Mouse (Mus musculus) forebrain, embryonic 12.5 days (tissue): ENCODE data around the gene Slc5a2. TPM values are rescaled to one million over a fixed set of nuclear protein-coding genes. Genes with fewer than 3 reads are reported as not detected.

Source experiments
- ATAC-seq: fragments of 200-750 bp; cut with Nextera tagmentation; 2 replicates; pipeline ENCODE4 v1.8.0; 2017; ENCODE audit warnings: moderate TSS enrichment; ENCODE audit not compliant: low FRiP score
- H3K27ac ChIP-seq: fragments of 300-500 bp; sonication (generic); 2 replicates; pipeline ENCODE4 v1.5.1; 2016; ENCODE audit warnings: mild to moderate bottlenecking
- H3K27me3 ChIP-seq: fragments of 300-500 bp; sonication (generic); 2 replicates; pipeline ENCODE4 v1.6.1; 2016; ENCODE audit warnings: mild to moderate bottlenecking
- H3K36me3 ChIP-seq: fragments of 300-500 bp; sonication (generic); replicated peaks from 2 replicates; pipeline ENCODE4 v1.6.1; 2016; ENCODE audit warnings: mild to moderate bottlenecking
- H3K4me1 ChIP-seq: fragments of 300-500 bp; sonication (generic); 2 replicates; pipeline ENCODE4 v1.6.1; 2016
- H3K4me2 ChIP-seq: fragments of 300-500 bp; sonication (generic); 2 replicates; pipeline ENCODE4 v1.6.1; 2016; ENCODE audit warnings: mild to moderate bottlenecking, moderate library complexity
- H3K4me3 ChIP-seq: fragments of 300-500 bp; sonication (generic); replicated peaks from 2 replicates; pipeline ENCODE4 v1.5.1; 2016; ENCODE audit warnings: mild to moderate bottlenecking
- H3K9ac ChIP-seq: fragments of 300-500 bp; sonication (generic); 2 replicates; pipeline ENCODE4 v1.6.1; 2016; ENCODE audit warnings: mild to moderate bottlenecking
- H3K9me3 ChIP-seq: fragments of 300-500 bp; sonication (generic); 2 replicates; pipeline ENCODE4 v1.6.1; 2016
- WGBS: fragments of 180-500 bp; shearing (Covaris S2); methylation state at CpG from one replicate; pipeline ENCODE4 v1.1.7; 2016; 5-methylcytosine and 5-hydroxymethylcytosine counted together
- polyA plus RNA-seq: library from polyadenylated mRNA; unstranded; fragments of >200 nt; fragmentation: Nextera tagmentation; extraction: Ambion mirVana; gene quantifications from 2 replicates; pipeline ENCODE4 v1.2.1, GENCODE M21; 2016

The Slc5a2 gene
- polyA plus RNA-seq, result not detected in 2 replicates

GRCm38 (mm10) chr7:128265411-128265810 lies at the start of gene Slc5a2:
TSS of gene Slc5a2 (plus strand) at chr7:128265657.
- Histone ChIP-seq H3K4me3 (no peak within 1 kb of the TSS), H3K27me3 (no peaks in the 10 kb centered on the region), H3K9me3 (no peaks in the 10 kb centered on the region), H3K36me3 (no peaks in the 10 kb centered on the region), H3K27ac (no peak within 1 kb of the TSS), H3K9ac (no peak within 1 kb of the TSS), H3K4me1 (no peaks in the 10 kb centered on the region), H3K4me2 (no peak within 1 kb of the TSS)
- ATAC-seq, result no peak
- 82% methylated on average over 6 of the region's 6 CpGs for WGBS

GRCm38 (mm10) chr7:128219952-128220351 lies 45.5 kb upstream of the Slc5a2 start:
- no peak overlapping the region for H3K9ac ChIP-seq
- H3K4me1 ChIP-seq, result no peaks in the 10 kb centered on the region
- H3K4me3 ChIP-seq, result no peak overlapping the region
- H3K27me3 ChIP-seq, result no peaks in the 10 kb centered on the region; the same call in 1 of the 2 replicates
- H3K36me3 ChIP-seq, result no peaks in the 10 kb centered on the region
- H3K4me2 ChIP-seq, result no peak overlapping the region
- H3K9me3 ChIP-seq, result no peaks in the 10 kb centered on the region
- WGBS, result 85% methylated on average over 4 of the region's 4 CpGs
- no peak for ATAC-seq
- no peak overlapping the region for H3K27ac ChIP-seq

GRCm38 (mm10) chr7:128220936-128221335 lies 44.5 kb upstream of the Slc5a2 start:
- Histone ChIP-seq H3K27ac (no peak overlapping the region), H3K27me3 (no peaks in the 10 kb centered on the region; the same call in 1 of the 2 replicates), H3K4me2 (no peak overlapping the region), H3K9me3 (no peaks in the 10 kb centered on the region), H3K9ac (no peak overlapping the region), H3K36me3 (no peaks in the 10 kb centered on the region), H3K4me1 (no peaks in the 10 kb centered on the region), H3K4me3 (no peak overlapping the region)
- WGBS, result 88% methylated on average over 3 of the region's 3 CpGs
- ATAC-seq, result no peak

- H3K27me3 ChIP-seq, result no peaks in the 10 kb centered on the region
- WGBS, result 45% methylated on average over 8 of the region's 8 CpGs
- H3K9me3 ChIP-seq, result no peaks in the 10 kb centered on the region
- no peak overlapping the region for H3K4me3 ChIP-seq
- no peak overlapping the region for H3K9ac ChIP-seq
- H3K4me1 ChIP-seq, result peaks cover 4% of the 10 kb centered on the region
- H3K4me2 ChIP-seq, result no peak overlapping the region
- ATAC-seq, result no peak
- no peak overlapping the region for H3K27ac ChIP-seq
- H3K36me3 ChIP-seq, result 0 out of 2 replicates have a peak, but pooled peaks cover 6% of the 10 kb centered on the region
These were observed 33.7 kb upstream of the Slc5a2 start for GRCm38 (mm10) chr7:128231741-128232140.

- Histone ChIP-seq H3K4me2 (no peak overlapping the region), H3K27ac (no peak overlapping the region), H3K9me3 (no peaks in the 10 kb centered on the region), H3K9ac (no peak overlapping the region), H3K4me3 (no peak overlapping the region), H3K27me3 (no peaks in the 10 kb centered on the region), H3K36me3 (0 out of 2 replicates have a peak, but pooled peaks cover 7% of the 10 kb centered on the region), H3K4me1 (peaks cover 18% of the 10 kb centered on the region)
- whole genome bisulfite sequencing, result 87% methylated on average over 2 of the region's 2 CpGs
- no peak for ATAC-seq
These were observed 30.7 kb upstream of the Slc5a2 start for GRCm38 (mm10) chr7:128234796-128235195.

GRCm38 (mm10) chr7:128235481-128235880 lies 30.0 kb upstream of the Slc5a2 start:
- no peak overlapping the region for H3K9ac ChIP-seq
- WGBS, result 92% methylated on average over 1 of the region's 1 CpGs
- H3K27me3 ChIP-seq, result no peaks in the 10 kb centered on the region
- H3K4me3 ChIP-seq, result no peak overlapping the region
- H3K27ac ChIP-seq, result no peak overlapping the region
- H3K9me3 ChIP-seq, result no peaks in the 10 kb centered on the region
- ATAC-seq, result no peak
- no peak overlapping the region for H3K4me2 ChIP-seq
- peaks cover 18% of the 10 kb centered on the region for H3K4me1 ChIP-seq
- peaks cover 14% of the 10 kb centered on the region for H3K36me3 ChIP-seq

GRCm38 (mm10) chr7:128236426-128236825 lies 29.0 kb upstream of the Slc5a2 start:
- no peaks in the 10 kb centered on the region for H3K27me3 ChIP-seq
- no peaks in the 10 kb centered on the region for H3K9me3 ChIP-seq
- peak overlapping the region; percentile 80; the same call in 1 of the 2 replicates for H3K4me2 ChIP-seq
- H3K4me3 ChIP-seq, result peak overlapping the region; percentile 60
- 94% methylated on average over 13 of the region's 13 CpGs for WGBS
- H3K9ac ChIP-seq, result no peak overlapping the region
- no peak overlapping the region for H3K27ac ChIP-seq
- ATAC-seq, result no peak
- peaks cover 18% of the 10 kb centered on the region for H3K4me1 ChIP-seq
- peaks cover 22% of the 10 kb centered on the region for H3K36me3 ChIP-seq

- no peaks in the 10 kb centered on the region for H3K9me3 ChIP-seq
- peak; percentile 34; the same call in 1 of the 2 replicates for ATAC-seq
- 26% methylated on average over 37 of the region's 37 CpGs for WGBS
These were observed 28.4 kb upstream of the Slc5a2 start, which contains the start of gene Armc5 for GRCm38 (mm10) chr7:128236856-128237592. TSS of gene Armc5 (plus strand) at chr7:128237342.

GRCm38 (mm10) chr7:128237593-128237926 lies 27.9 kb upstream of the Slc5a2 start:
- H3K4me1 ChIP-seq, result peaks cover 18% of the 10 kb centered on the region
- H3K9ac ChIP-seq, result peak overlapping the region; percentile 69
- no peaks in the 10 kb centered on the region for H3K27me3 ChIP-seq
- ATAC-seq, result no peak; the same call in 1 of the 2 replicates
- H3K4me2 ChIP-seq, result peak overlapping the region; percentile 80
- WGBS, result under 1% methylated on average over 25 of the region's 25 CpGs
- H3K36me3 ChIP-seq, result peaks cover 33% of the 10 kb centered on the region
- H3K27ac ChIP-seq, result peak overlapping the region; percentile 95
- no peaks in the 10 kb centered on the region for H3K9me3 ChIP-seq
- H3K4me3 ChIP-seq, result peak overlapping the region; percentile 60

More at GRCm38 (mm10) chr7:128236856-128237592, 28.4 kb upstream of the Slc5a2 start, which contains the start of gene Armc5:
- Histone ChIP-seq H3K4me3 (peak within 1 kb of the TSS; percentile 60), H3K27ac (peak within 1 kb of the TSS; percentile 95), H3K4me1 (peaks cover 18% of the 10 kb centered on the region), H3K27me3 (no peaks in the 10 kb centered on the region), H3K9ac (peak within 1 kb of the TSS; percentile 69), H3K4me2 (peak within 1 kb of the TSS; percentile 80), H3K36me3 (peaks cover 27% of the 10 kb centered on the region)

GRCm38 (mm10) chr7:128237927-128238778 lies 27.3 kb upstream of the Slc5a2 start, which contains the start of gene 9130023H24Rik:
TSS of gene 9130023H24Rik (minus strand) at chr7:128238031.
- Histone ChIP-seq H3K36me3 (peaks cover 39% of the 10 kb centered on the region), H3K27me3 (no peaks in the 10 kb centered on the region), H3K4me1 (peaks cover 18% of the 10 kb centered on the region), H3K9ac (peak within 1 kb of the TSS; percentile 69), H3K4me3 (peak within 1 kb of the TSS; percentile 60), H3K4me2 (peak within 1 kb of the TSS; percentile 80), H3K27ac (peak within 1 kb of the TSS; percentile 95), H3K9me3 (no peaks in the 10 kb centered on the region)
- WGBS, result under 1% methylated on average over 62 of the region's 72 CpGs
- peak; percentile 91 for ATAC-seq

GRCm38 (mm10) chr7:128238991-128239390 lies 26.5 kb upstream of the Slc5a2 start:
- H3K4me2 ChIP-seq, result peak overlapping the region; percentile 80

More at GRCm38 (mm10) chr7:128238991-128239390, 26.5 kb upstream of the Slc5a2 start:
- Histone ChIP-seq H3K4me3 (peak overlapping the region; percentile 60), H3K9ac (0 out of 2 replicates have a peak overlapping the region, but pooled peaks have one; percentile 69), H3K36me3 (peaks cover 42% of the 10 kb centered on the region), H3K9me3 (no peaks in the 10 kb centered on the region), H3K4me1 (peaks cover 18% of the 10 kb centered on the region), H3K27me3 (no peaks in the 10 kb centered on the region), H3K27ac (peak overlapping the region; percentile 95; the same call in 1 of the 2 replicates)
- ATAC-seq, result no peak
- WGBS, result 28% methylated on average over 4 of the region's 4 CpGs
